Mouse (Mus musculus) MEL-GATA-1-ER (cell line): ENCODE results near the gene Ppfibp2.

Experiments used
- DNase-seq: peaks from one replicate; pipeline ENCODE4 v3.0.0-alpha.2; 2012; ENCODE audit warnings: low read depth; ENCODE audit errors: extremely low read depth

Gene Ppfibp2

GRCm38 (mm10) chr7:107594857-107595402 lies at the start of gene Ppfibp2:
Gene Ppfibp2 (plus strand): TSS chr7:107595207.
- DNase-seq: no peak

- DNase-seq: no peak
Measured at GRCm38 (mm10) chr7:107547872-107548271, 47.1 kb upstream of the Ppfibp2 start.

GRCm38 (mm10) chr7:107553461-107553860 lies 41.5 kb upstream of the Ppfibp2 start:
- DNase-seq: no peak

GRCm38 (mm10) chr7:107555906-107556305 lies 39.1 kb upstream of the Ppfibp2 start:
- DNase-seq: no peak

GRCm38 (mm10) chr7:107560675-107561074 lies 34.3 kb upstream of the Ppfibp2 start:
- no peak for DNase-seq

- DNase-seq: no peak
Measured at GRCm38 (mm10) chr7:107561584-107561983, 33.4 kb upstream of the Ppfibp2 start.

- no peak for DNase-seq
Measured at GRCm38 (mm10) chr7:107563727-107564126, 31.3 kb upstream of the Ppfibp2 start.

GRCm38 (mm10) chr7:107567261-107567671 lies 27.7 kb upstream of the Ppfibp2 start, which contains the start of gene Olfml1:
Gene Olfml1 (plus strand): TSS chr7:107567446.
- no peak for DNase-seq

- DNase-seq: no peak
Measured at GRCm38 (mm10) chr7:107567674-107568073, 27.3 kb upstream of the Ppfibp2 start.

GRCm38 (mm10) chr7:107568971-107569370 lies 26.0 kb upstream of the Ppfibp2 start:
- no peak for DNase-seq

GRCm38 (mm10) chr7:107573856-107574255 lies 21.2 kb upstream of the Ppfibp2 start:
- no peak for DNase-seq

GRCm38 (mm10) chr7:107574276-107574675 lies 20.7 kb upstream of the Ppfibp2 start:
- DNase-seq: no peak

- DNase-seq: no peak
Measured at GRCm38 (mm10) chr7:107592641-107593040, 2.4 kb upstream of the Ppfibp2 start.

- no peak for DNase-seq
Measured at GRCm38 (mm10) chr7:107593904-107594303, 1.1 kb upstream of the Ppfibp2 start.

- DNase-seq: no peak
Measured at GRCm38 (mm10) chr7:107594325-107594856, 616 bp upstream of the Ppfibp2 start.

- DNase-seq: no peak
Measured at GRCm38 (mm10) chr7:107595426-107595825, 419 bp downstream of the Ppfibp2 start.

GRCm38 (mm10) chr7:107596753-107597152 lies 1.7 kb downstream of the Ppfibp2 start:
- no peak for DNase-seq

GRCm38 (mm10) chr7:107597956-107598355 lies 2.9 kb downstream of the Ppfibp2 start:
- DNase-seq: no peak

- no peak for DNase-seq
Measured at GRCm38 (mm10) chr7:107600651-107601050, 5.6 kb downstream of the Ppfibp2 start.

- no peak for DNase-seq
Measured at GRCm38 (mm10) chr7:107602505-107602904, 7.5 kb downstream of the Ppfibp2 start.

- DNase-seq: no peak
Measured at GRCm38 (mm10) chr7:107602913-107603312, 7.9 kb downstream of the Ppfibp2 start.

- DNase-seq: no peak
Measured at GRCm38 (mm10) chr7:107607766-107608165, 12.8 kb downstream of the Ppfibp2 start.

GRCm38 (mm10) chr7:107609622-107610255 lies 14.7 kb downstream of the Ppfibp2 start:
- DNase-seq: no peak
